Mouse (Mus musculus) lung, adult 2 months (tissue): ENCODE results near the gene Slc12a8. TPM values are rescaled to one million over a fixed set of nuclear protein-coding genes. Genes with fewer than 3 reads are reported as not detected.

ENCODE experiments used
- DNase-seq: peaks from one replicate; pipeline ENCODE4 v3.0.0; 2022
- H3K4me1 ChIP-seq: fragments of 200-500 bp; 2 replicates; pipeline ENCODE4 v1.6.1; 2011; ENCODE audit warnings: low read length; ENCODE audit not compliant: control insufficient read depth, insufficient read depth
- H3K4me3 ChIP-seq: fragments of 200-500 bp; replicated peaks from 2 replicates; pipeline ENCODE3; 2011; ENCODE audit warnings: low read depth, mild to moderate bottlenecking, control low read depth, low read length; ENCODE audit errors: extremely low read depth
- CTCF ChIP-seq: fragments of 200-500 bp; IDR thresholded peaks from 2 replicates; pipeline ENCODE4 v1.5.1; 2011; ENCODE audit warnings: mild to moderate bottlenecking, low read length, control low read depth; ENCODE audit not compliant: insufficient read depth
- POLR2A ChIP-seq: fragments of 200-500 bp; IDR thresholded peaks from 2 replicates; pipeline ENCODE4 v1.6.1; 2011; ENCODE audit warnings: low read depth, mild to moderate bottlenecking, control low read depth, low read length, borderline replicate concordance; ENCODE audit errors: extremely low read depth
- WGBS: fragments of 180-500 bp; shearing (Covaris S2); methylation state at CpG from one replicate; pipeline ENCODE4 v1.1.7; 2018; 5-methylcytosine and 5-hydroxymethylcytosine counted together
- polyA plus RNA-seq: library from polyadenylated mRNA; depleted of rRNA; stranded (reverse); fragments of >200 nt; gene quantifications from 2 replicates; pipeline ENCODE4 v1.2.3, GENCODE M21; 2012

The Slc12a8 gene
- polyA plus RNA-seq, 1 experiment: 0.92 TPM

- no peak overlapping the region for H3K4me3 ChIP-seq
- TF ChIP-seq POLR2A (no peak), CTCF (no peak)
- WGBS: 76% methylated on average over 21 of the region's 21 CpGs
- H3K4me1 ChIP-seq: no peaks in the 10 kb centered on the region
- DNase-seq: no peak
Measured at GRCm38 (mm10) chr16:33537499-33538225, 20.5 kb downstream of the Slc12a8 start.

DNA sequence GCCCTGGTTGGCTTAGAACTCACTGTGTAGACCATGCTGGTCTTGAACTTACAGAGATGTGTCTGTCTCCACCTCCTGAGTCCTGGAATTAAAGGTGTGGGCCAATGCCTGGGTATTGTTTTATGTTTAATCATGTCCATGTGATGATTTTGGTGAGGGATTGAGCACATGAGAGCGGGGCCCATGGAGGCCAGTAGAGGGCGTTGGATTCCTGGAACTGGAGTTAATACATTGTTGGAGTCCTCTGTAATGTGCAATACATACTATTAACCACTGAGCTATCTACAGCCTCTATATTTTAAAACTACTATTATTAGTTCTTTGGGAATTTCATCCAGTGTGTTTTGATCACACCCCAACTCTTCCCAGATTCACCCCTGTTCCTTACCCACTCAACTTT lies 27.2 kb downstream of the Slc12a8 start:
- no peaks in the 10 kb centered on the region for H3K4me1 ChIP-seq
- DNase-seq: no peak
- H3K4me3 ChIP-seq: no peak overlapping the region
- TF ChIP-seq CTCF (no peak), POLR2A (no peak)
- 93% methylated on average over 2 of the region's 2 CpGs for WGBS

DNA sequence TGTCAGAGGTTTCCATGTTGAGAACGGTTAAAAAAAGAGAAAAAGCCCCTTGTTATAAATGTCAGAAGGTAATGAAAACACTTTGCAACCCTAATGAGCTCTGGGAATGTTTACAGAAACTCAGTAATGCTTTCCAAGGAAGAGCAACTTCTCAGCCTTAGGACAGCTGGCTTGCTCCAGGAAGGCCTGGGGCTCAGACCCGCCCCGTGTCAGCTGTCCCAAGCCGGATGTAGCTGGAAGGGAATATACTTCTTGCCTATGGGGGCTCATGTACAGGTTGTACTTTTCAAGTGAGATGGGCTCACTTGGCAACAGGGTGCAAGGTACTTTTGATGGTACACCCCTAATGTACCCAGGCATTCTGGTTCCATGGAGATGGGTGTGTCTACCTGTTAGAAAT lies 28.4 kb downstream of the Slc12a8 start:
- WGBS: 69% methylated on average over 4 of the region's 4 CpGs
- TF ChIP-seq POLR2A (no peak), CTCF (no peak)
- DNase-seq: no peak
- Histone ChIP-seq H3K4me3 (no peak overlapping the region), H3K4me1 (no peaks in the 10 kb centered on the region)

GRCm38 (mm10) chr16:33553689-33554342 lies 36.7 kb downstream of the Slc12a8 start:
- DNase-seq: no peak
- no peak for TF ChIP-seq CTCF
- no peak for TF ChIP-seq POLR2A
- Histone ChIP-seq H3K4me1 (no peaks in the 10 kb centered on the region), H3K4me3 (no peak overlapping the region)
- WGBS: 72% methylated on average over 9 of the region's 9 CpGs

- TF ChIP-seq CTCF: no peak
- TF ChIP-seq POLR2A: no peak
- no peak for DNase-seq
- WGBS: 87% methylated on average over 12 of the region's 12 CpGs
- peaks cover 10% of the 10 kb centered on the region; the same call in 1 of the 2 replicates for H3K4me1 ChIP-seq
- no peak overlapping the region for H3K4me3 ChIP-seq
Measured at GRCm38 (mm10) chr16:33558121-33558520, 41.0 kb downstream of the Slc12a8 start.

GRCm38 (mm10) chr16:33560281-33560680 lies 43.2 kb downstream of the Slc12a8 start:
- TF ChIP-seq CTCF (peak; percentile 77), POLR2A (0 out of 2 replicates have a peak, but pooled peaks have one; percentile 8)
- Histone ChIP-seq H3K4me3 (no peak overlapping the region), H3K4me1 (peaks cover 17% of the 10 kb centered on the region; the same call in 1 of the 2 replicates)
- 0% methylated on average over 6 of the region's 6 CpGs for WGBS
- peak; percentile 81 for DNase-seq

DNA sequence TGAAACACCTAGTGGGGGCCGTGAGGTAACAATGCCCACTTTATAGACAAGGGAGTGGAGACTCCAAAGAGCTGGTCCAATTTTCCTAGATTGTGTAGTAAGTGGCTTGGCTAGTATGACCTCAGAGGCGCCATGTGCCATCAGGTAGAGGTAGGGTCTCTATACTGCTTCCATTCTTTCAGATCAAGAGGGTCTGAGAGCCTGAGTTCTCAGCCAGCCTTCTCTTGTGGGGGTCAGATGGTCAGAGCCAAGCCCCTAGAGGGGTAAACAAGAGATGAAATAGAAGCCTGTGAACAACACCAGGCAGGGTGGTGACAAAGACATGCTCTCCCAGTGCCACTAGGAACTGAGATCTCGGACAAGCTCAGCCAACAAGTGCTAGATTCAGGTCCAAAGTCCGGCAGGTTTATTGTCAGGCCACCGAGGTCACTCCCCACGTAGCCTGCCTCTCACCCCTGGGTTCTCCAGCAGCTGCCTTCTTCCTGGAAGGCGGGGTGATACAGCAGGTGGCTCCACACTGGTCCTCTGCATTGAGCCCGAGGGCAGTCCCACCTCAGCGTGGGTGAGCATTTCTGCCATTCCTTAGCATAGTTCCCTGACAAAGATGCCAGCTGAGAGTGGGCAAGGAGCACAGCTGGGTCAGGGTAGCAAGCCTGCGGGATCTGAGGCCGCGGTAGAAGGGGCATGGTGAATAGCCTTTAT lies 44.3 kb downstream of the Slc12a8 start:
- peaks cover 17% of the 10 kb centered on the region; the same call in 1 of the 2 replicates for H3K4me1 ChIP-seq
- H3K4me3 ChIP-seq: no peak overlapping the region
- WGBS: 87% methylated on average over 12 of the region's 12 CpGs
- no peak for DNase-seq
- TF ChIP-seq CTCF (no peak), POLR2A (no peak)

GRCm38 (mm10) chr16:33562874-33563537 lies 45.9 kb downstream of the Slc12a8 start:
- TF ChIP-seq CTCF (no peak), POLR2A (no peak)
- H3K4me3 ChIP-seq: no peak overlapping the region
- WGBS: 31% methylated on average over 12 of the region's 12 CpGs
- H3K4me1 ChIP-seq: peaks cover 17% of the 10 kb centered on the region; the same call in 1 of the 2 replicates
- DNase-seq: no peak

- no peak overlapping the region for H3K4me3 ChIP-seq
- 34% methylated on average over 5 of the region's 5 CpGs for WGBS
Measured at GRCm38 (mm10) chr16:33563538-33564013, 46.4 kb downstream of the Slc12a8 start.

More at GRCm38 (mm10) chr16:33563538-33564013, 46.4 kb downstream of the Slc12a8 start:
- H3K4me1 ChIP-seq: peaks cover 17% of the 10 kb centered on the region; the same call in 1 of the 2 replicates
- TF ChIP-seq CTCF (no peak), POLR2A (no peak)
- DNase-seq: no peak
